Mouse (Mus musculus): ENCODE results near the gene Rapgef4.

DNA sequence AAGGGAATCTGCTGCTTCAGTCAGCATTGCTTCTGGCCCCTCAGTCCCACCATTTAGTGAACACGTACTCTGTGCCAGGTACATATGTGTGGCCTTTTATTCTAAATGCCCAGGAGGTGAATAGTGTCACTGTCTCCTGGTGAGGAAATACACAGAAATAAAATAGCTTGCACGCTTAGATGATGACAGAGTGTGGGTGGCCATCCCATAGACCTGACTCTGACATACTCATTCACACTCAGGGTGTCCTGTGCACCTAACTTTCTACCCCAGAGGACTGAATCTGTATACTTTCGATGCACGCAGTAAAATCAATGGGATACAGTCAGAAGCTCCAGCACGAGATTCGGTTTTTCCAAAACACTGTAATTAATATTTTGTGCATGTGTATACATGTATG is 286.4 kb downstream of the Rapgef4 start:
- no peak for TF ChIP-seq CTCF (IDR thresholded peaks at IDR 0.05)
- no peak for TF ChIP-seq EP300 (IDR thresholded peaks at IDR 0.05; ENCODE audit: insufficient read depth, low read depth, low read length)

All from heart, adult 2 months (tissue).